Mouse (Mus musculus): ENCODE measurements around the gene Nol6. TPM values are rescaled to one million over a fixed set of nuclear protein-coding genes. Genes with fewer than 3 reads are reported as not detected.

The Nol6 gene
- polyA plus RNA-seq, 1 experiment from 2014 or later: 10.8 TPM

- no peaks in the 10 kb centered on the region for H3K36me3 ChIP-seq (ENCODE audit: inconsistent target)
- H3K27ac ChIP-seq: no peak overlapping the region
- H3K4me3 ChIP-seq (ENCODE audit: inconsistent target): no peak overlapping the region
- no peaks in the 10 kb centered on the region for H3K79me2 ChIP-seq (ENCODE audit: inconsistent target)
These were observed 21.4 kb downstream of the Nol6 start for GRCm38 (mm10) chr4:41102901-41103300.

- Histone ChIP-seq H3K79me2 (ENCODE audit: inconsistent target) (no peaks in the 10 kb centered on the region), H3K4me3 (ENCODE audit: inconsistent target) (no peak overlapping the region), H3K36me3 (ENCODE audit: inconsistent target) (no peaks in the 10 kb centered on the region), H3K27ac (no peak overlapping the region)
- WGBS (ENCODE audit: missing documents): 100% methylated on average over 1 of the region's 1 CpGs
These were observed 23.3 kb downstream of the Nol6 start for GRCm38 (mm10) chr4:41100986-41101385.

GRCm38 (mm10) chr4:41098577-41098951, 25.7 kb downstream of the Nol6 start:
- Histone ChIP-seq H3K79me2 (ENCODE audit: inconsistent target) (no peaks in the 10 kb centered on the region), H3K27ac (no peak overlapping the region), H3K4me3 (ENCODE audit: inconsistent target) (no peak overlapping the region), H3K36me3 (ENCODE audit: inconsistent target) (no peaks in the 10 kb centered on the region)
- WGBS (ENCODE audit: missing documents): 18% methylated on average over 11 of the region's 11 CpGs

- Histone ChIP-seq H3K4me3 (ENCODE audit: inconsistent target) (no peak within 1 kb of the TSS), H3K27ac (no peak within 1 kb of the TSS)
- under 1% methylated on average over 38 of the region's 42 CpGs for WGBS (ENCODE audit: missing documents)
These were observed 26.2 kb downstream of the Nol6 start, which contains the start of gene Aqp3 for GRCm38 (mm10) chr4:41097871-41098576. Aqp3 (minus strand) TSS chr4:41098183.

GRCm38 (mm10) chr4:41097381-41097780, 26.9 kb downstream of the Nol6 start:
- no peak overlapping the region for H3K27ac ChIP-seq
- 40% methylated on average over 13 of the region's 13 CpGs for WGBS (ENCODE audit: missing documents)
- H3K4me3 ChIP-seq (ENCODE audit: inconsistent target): no peak overlapping the region
- H3K79me2 ChIP-seq (ENCODE audit: inconsistent target): no peaks in the 10 kb centered on the region
- no peaks in the 10 kb centered on the region for H3K36me3 ChIP-seq (ENCODE audit: inconsistent target)

More at GRCm38 (mm10) chr4:41097871-41098576, 26.2 kb downstream of the Nol6 start, which contains the start of gene Aqp3:
- Histone ChIP-seq H3K36me3 (ENCODE audit: inconsistent target) (no peaks in the 10 kb centered on the region), H3K79me2 (ENCODE audit: inconsistent target) (no peaks in the 10 kb centered on the region)

GRCm38 (mm10) chr4:41096794-41097193, 27.5 kb downstream of the Nol6 start:
- H3K27ac ChIP-seq: no peak overlapping the region
- WGBS (ENCODE audit: missing documents): 69% methylated on average over 5 of the region's 5 CpGs
- H3K36me3 ChIP-seq (ENCODE audit: inconsistent target): no peaks in the 10 kb centered on the region
- no peak overlapping the region for H3K4me3 ChIP-seq (ENCODE audit: inconsistent target)
- no peaks in the 10 kb centered on the region for H3K79me2 ChIP-seq (ENCODE audit: inconsistent target)

GRCm38 (mm10) chr4:41096169-41096568, 28.1 kb downstream of the Nol6 start:
- Histone ChIP-seq H3K79me2 (ENCODE audit: inconsistent target) (no peaks in the 10 kb centered on the region), H3K4me3 (ENCODE audit: inconsistent target) (no peak overlapping the region), H3K27ac (no peak overlapping the region), H3K36me3 (ENCODE audit: inconsistent target) (no peaks in the 10 kb centered on the region)
- WGBS (ENCODE audit: missing documents): 81% methylated on average over 8 of the region's 8 CpGs

GRCm38 (mm10) chr4:41094361-41094760, 29.9 kb downstream of the Nol6 start:
- Histone ChIP-seq H3K4me3 (ENCODE audit: inconsistent target) (no peak overlapping the region), H3K36me3 (ENCODE audit: inconsistent target) (no peaks in the 10 kb centered on the region), H3K27ac (no peak overlapping the region), H3K79me2 (ENCODE audit: inconsistent target) (no peaks in the 10 kb centered on the region)
- 72% methylated on average over 9 of the region's 9 CpGs for WGBS (ENCODE audit: missing documents)

GRCm38 (mm10) chr4:41092958-41093357, 31.3 kb downstream of the Nol6 start:
- H3K36me3 ChIP-seq (ENCODE audit: inconsistent target): no peaks in the 10 kb centered on the region
- no peak overlapping the region for H3K4me3 ChIP-seq (ENCODE audit: inconsistent target)
- no peaks in the 10 kb centered on the region for H3K79me2 ChIP-seq (ENCODE audit: inconsistent target)
- H3K27ac ChIP-seq: no peak overlapping the region
- 80% methylated on average over 1 of the region's 1 CpGs for WGBS (ENCODE audit: missing documents)

GRCm38 (mm10) chr4:41091391-41091790, 32.9 kb downstream of the Nol6 start:
- Histone ChIP-seq H3K79me2 (ENCODE audit: inconsistent target) (no peaks in the 10 kb centered on the region), H3K27ac (no peak overlapping the region), H3K4me3 (ENCODE audit: inconsistent target) (no peak overlapping the region), H3K36me3 (ENCODE audit: inconsistent target) (no peaks in the 10 kb centered on the region)
- WGBS (ENCODE audit: missing documents): 40% methylated on average over 3 of the region's 3 CpGs

GRCm38 (mm10) chr4:41089705-41090104, 34.5 kb downstream of the Nol6 start:
- 78% methylated on average over 1 of the region's 2 CpGs for WGBS (ENCODE audit: missing documents)
- H3K27ac ChIP-seq: no peak overlapping the region
- no peak overlapping the region for H3K4me3 ChIP-seq (ENCODE audit: inconsistent target)

GRCm38 (mm10) chr4:41089189-41089588, 35.1 kb downstream of the Nol6 start:
- 74% methylated on average over 4 of the region's 4 CpGs for WGBS (ENCODE audit: missing documents)
- Histone ChIP-seq H3K4me3 (ENCODE audit: inconsistent target) (no peak overlapping the region), H3K79me2 (ENCODE audit: inconsistent target) (no peaks in the 10 kb centered on the region), H3K36me3 (ENCODE audit: inconsistent target) (no peaks in the 10 kb centered on the region), H3K27ac (no peak overlapping the region)

More at GRCm38 (mm10) chr4:41089705-41090104, 34.5 kb downstream of the Nol6 start:
- Histone ChIP-seq H3K36me3 (ENCODE audit: inconsistent target) (no peaks in the 10 kb centered on the region), H3K79me2 (ENCODE audit: inconsistent target) (no peaks in the 10 kb centered on the region)

- Histone ChIP-seq H3K4me3 (ENCODE audit: inconsistent target) (no peak overlapping the region), H3K27ac (no peak overlapping the region), H3K79me2 (ENCODE audit: inconsistent target) (no peaks in the 10 kb centered on the region), H3K36me3 (ENCODE audit: inconsistent target) (no peaks in the 10 kb centered on the region)
- 82% methylated on average over 16 of the region's 16 CpGs for WGBS (ENCODE audit: missing documents)
These were observed 36.6 kb downstream of the Nol6 start for GRCm38 (mm10) chr4:41087459-41088298.

- Histone ChIP-seq H3K27ac (no peak overlapping the region), H3K4me3 (ENCODE audit: inconsistent target) (no peak overlapping the region), H3K79me2 (ENCODE audit: inconsistent target) (no peaks in the 10 kb centered on the region), H3K36me3 (ENCODE audit: inconsistent target) (no peaks in the 10 kb centered on the region)
- WGBS (ENCODE audit: missing documents): 77% methylated on average over 9 of the region's 9 CpGs
These were observed 37.3 kb downstream of the Nol6 start for GRCm38 (mm10) chr4:41086947-41087346.

GRCm38 (mm10) chr4:41084819-41085218, 39.4 kb downstream of the Nol6 start:
- Histone ChIP-seq H3K79me2 (ENCODE audit: inconsistent target) (no peaks in the 10 kb centered on the region), H3K36me3 (ENCODE audit: inconsistent target) (no peaks in the 10 kb centered on the region), H3K27ac (no peak overlapping the region), H3K4me3 (ENCODE audit: inconsistent target) (no peak overlapping the region)
- WGBS (ENCODE audit: missing documents): 93% methylated on average over 4 of the region's 4 CpGs

Data from macrophage (primary cell).